Mouse (Mus musculus) megakaryocyte-erythroid progenitor cell, adult 5-6 weeks (primary cell): Measurements from ENCODE around the gene Ly75. TPM values are rescaled to one million over a fixed set of nuclear protein-coding genes. Genes with fewer than 3 reads are reported as not detected.
A peak's percentile ranks its signal among the peaks of the same experiment; 100 is the strongest.

ENCODE experiments used
- ATAC-seq: replicated peaks from 2 replicates; pipeline ENCODE4 v1.8.0; 2016; ENCODE audit warnings: mild to moderate bottlenecking, inconsistent platforms; ENCODE audit not compliant: severe bottlenecking, poor library complexity, low FRiP score, low TSS enrichment
- total RNA-seq, 2 experiments: library from RNA; stranded (forward) in 1 of 2; stranded (reverse) in 1 of 2; fragments of 200-1000, 215-1000 nt in 1 of 2; fragments of >200 nt in 1 of 2; fragmentation: Nextera tagmentation in 1 of 2; gene quantifications; 2 replicates each; pipeline ENCODE4 v1.2.3; 2014 to 2017

The Ly75 gene
- total RNA-seq (2014; fragmentation: Nextera tagmentation) (0.55 and 1.4 TPM in 2 replicates), total RNA-seq (2017) (0.80 and 2.4 TPM in 2 replicates)

DNA sequence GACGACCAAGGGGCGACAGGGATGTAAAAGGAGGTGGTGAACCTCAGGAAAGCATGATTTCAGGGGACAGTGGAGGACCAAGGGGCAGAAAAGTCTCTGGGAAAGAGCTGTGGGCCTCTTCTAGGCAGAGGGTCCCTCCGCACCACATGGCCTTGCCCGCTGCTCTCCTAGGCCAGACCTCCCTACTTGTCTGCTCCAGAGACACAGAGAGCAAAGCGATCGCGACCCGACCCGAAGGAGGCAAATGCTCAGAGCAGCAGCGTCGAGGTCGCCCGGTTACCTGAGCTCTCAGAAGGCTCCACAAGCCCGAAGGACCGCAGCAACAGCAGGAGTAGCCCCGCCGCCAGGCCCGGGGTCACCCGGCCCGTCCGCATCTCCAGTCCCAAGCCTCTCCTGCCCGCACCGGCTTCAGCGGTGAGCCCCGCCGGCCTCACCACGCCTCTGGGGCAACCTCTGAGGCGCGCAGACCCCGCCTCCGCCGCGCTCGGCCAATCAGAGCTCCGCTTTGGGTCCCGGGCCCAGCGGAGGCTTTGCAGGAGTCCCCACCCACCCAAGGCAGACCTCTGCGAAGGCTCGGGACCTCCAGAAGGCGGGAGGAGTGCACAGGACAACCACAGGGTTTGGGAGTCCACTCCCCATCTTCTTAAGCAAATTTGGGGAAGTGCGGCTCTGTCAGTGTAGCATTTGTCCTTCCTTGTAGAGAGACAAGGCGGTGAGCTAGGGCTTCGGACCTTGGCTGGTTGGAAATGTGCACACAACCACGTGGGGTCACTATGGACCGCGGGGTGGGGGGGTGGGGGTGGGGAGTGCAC lies at the start of gene Ly75:
TSS of gene Ly75 (minus strand) at position 446 of the 812 bp plus-strand sequence.
- peak; percentile 99 for ATAC-seq

DNA sequence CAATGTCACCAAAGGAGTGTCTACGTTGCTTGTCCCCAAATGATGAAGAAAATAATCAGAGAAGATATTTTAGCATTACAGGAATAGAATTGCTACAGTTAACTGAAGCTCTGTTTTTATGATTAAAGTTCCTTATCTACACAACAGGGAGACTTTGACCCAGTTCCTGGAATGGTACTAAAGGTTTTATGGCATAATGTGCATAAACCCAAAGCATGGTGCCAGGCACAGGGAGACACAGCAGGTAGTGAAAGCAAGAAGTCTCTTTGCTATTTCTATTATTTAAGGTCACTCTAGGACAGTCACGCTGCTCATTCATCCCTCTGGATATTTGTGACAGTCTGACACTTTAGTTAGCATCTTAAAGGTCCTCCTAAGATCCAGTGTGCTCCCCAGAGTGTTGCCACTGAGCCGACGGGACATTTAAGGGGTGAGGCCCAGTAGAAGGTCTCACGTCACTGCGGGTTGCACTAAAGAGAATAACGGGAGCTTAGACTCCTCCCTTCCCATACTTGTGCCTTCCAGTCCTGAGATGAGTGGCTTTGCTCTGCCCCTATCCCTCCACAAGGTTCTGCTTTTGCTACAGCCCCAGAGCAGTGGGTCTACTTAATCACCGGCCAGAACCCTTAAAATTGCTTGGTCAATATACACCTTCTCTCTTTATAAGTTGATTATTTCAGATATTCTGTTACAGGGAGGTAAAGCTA lies 47.4 kb upstream of the Ly75 start:
- ATAC-seq, result 0 out of 2 replicates have a peak, but pooled peaks have one; percentile 26

DNA sequence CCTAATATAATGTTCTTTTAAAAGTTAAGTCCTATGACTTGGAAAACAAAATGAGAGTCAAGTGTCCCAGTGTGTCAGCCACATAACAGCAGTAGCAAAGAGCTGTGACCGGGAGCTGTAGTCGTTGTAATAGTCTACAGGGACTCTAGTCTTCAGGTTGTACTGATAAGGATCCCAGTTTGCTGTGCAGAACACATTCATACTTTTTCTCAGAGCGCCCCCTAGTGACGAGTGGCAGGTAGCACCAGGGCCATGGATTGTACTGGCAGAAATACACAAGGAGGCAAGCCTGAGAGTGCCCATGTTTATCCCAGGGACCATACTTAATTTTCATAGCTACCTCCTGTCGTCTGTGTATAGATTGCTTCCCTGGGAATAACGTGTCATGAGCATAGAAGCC lies 35.0 kb upstream of the Ly75 start:
- peak; percentile 99 for ATAC-seq

DNA sequence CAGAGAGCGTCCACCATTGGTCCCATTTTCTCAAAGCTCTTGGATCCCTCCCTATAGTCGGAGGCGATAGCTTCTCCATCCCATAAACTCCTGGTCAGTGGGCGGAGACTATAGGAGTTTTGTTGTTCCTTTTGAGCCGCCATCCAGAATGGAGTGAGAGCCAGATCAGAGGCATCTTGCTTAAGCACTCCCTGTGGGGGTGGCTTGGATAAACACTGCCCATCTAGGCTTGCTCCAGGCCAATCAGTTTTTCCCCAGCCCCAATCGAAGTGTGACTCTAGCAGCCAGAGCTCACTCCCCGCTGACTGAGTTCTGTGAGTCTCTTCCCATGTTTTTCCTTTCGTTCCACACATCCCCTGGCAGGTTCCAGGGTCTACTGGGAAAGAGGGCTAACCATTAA lies 31.2 kb upstream of the Ly75 start:
- no peak for ATAC-seq

DNA sequence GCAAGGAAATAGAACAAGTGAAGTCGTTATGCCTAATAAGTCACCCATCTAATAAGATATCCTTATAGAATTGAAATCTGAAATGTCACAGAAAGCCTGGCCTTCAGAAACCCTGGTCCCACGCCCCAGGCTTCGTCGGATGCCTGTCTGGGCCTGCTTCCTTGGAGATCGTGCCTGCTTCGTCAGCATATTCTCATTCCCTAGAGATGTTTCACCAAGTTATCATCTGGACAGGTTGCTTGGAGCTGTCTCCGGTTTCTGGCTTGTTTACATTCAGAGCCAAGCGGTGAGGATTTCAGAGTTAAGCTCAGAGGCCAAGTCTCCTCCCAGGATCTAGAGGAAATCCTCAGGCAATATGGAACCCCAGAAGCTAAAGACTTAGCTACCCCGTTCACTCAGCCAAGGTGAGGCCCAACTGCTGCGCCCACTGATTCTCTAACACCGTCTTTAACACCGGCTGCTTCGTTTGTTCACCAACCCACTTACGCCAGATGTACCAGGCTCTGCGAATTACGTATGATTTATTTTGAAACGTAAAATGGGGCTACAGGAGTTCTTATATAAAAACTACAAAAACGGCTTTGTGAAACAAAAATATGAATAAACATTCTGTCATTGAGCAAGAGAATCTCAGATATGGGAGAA lies 30.0 kb upstream of the Ly75 start:
- ATAC-seq, result no peak

DNA sequence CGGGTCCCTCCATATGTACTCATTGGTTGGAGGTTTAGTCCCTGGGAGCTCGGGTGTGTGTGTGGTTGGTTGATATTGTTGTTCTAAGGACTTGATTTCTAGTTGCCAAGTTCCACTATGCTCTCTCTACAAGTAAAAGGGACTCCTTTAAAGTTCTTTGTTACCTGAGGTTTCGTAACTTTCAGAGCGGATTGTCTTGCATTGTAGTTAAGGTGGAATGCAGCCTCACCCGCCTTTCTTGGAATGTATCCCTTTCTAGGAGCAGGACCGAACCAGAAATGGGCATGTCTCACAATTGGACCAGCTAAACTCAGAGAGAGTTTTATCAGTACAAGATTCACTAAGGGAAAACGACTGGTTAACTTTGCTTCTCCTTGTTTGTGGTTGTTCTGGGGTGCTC lies 28.1 kb upstream of the Ly75 start:
- no peak for ATAC-seq

DNA sequence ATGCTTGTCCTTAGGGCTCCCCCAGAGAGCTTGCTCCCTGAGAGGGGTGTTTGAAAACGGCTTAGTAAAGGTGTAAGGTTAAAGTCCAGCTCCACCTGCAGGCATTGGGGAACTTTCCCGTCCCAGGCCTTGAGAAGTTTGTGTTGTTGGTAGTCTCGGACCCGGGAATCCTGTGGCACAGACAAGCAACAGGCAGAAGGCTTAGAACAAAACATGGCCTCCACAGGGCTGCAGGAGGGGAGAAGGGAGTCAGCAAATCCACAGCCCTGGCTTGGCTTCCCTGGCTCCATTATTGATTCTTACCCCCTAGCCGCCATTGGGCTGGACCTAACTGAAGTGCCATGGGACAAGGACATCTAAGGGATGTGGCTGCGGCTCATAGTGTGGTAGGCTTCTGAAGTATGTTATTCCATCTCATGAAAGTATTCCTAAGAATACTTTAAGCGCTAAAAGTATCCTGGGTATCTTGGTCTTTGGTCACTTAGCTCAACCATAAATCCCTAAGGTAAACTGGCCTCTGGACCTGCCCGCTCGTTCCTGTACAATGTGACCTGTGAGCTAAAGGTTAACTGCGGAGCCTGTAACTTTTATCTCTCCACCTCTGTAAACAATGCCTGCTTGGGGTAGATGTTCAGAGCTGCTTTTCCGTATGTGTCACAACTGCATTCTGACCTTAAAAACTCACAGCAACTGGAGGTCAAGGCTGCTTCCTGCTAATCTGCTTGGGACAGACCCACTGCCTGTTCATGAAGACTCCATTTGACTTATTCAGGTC lies 27.1 kb upstream of the Ly75 start:
- no peak for ATAC-seq

DNA sequence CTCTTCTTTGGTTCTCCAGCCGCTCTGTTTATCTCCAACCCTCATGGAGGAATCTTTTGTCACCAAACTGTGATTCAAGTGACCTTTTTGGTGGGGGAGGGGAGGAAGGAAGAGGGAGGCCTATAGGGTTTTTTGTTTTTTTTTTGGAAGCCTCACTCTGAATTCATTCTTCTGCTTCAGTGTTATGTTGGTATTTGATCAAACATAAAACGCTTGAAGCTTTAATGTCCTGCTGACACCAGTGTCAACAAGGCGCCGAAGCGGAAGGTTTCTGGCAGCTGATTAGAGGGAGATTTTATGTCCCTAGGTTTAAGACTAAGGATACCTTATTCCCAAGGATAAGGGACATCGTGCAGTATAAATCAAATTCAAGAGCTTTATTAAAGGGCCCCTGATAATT lies 26.1 kb upstream of the Ly75 start:
- no peak for ATAC-seq

DNA sequence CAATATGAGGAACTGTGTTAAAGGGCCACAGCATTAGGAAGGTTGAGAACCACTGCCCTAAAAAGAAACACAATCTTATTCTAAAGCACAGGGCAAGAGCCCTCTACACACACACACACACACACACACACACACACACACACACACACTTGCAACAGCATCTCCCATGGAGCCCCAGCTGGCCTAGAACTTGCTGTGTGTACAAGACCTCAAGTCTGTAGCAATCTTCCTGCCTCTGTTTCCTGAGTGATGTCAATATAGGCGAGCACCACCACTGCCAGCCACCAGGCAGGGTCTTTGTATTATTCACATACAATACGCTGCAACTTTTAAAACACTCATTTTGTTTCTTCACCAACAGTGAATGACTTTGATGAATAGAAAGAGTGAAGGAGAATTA lies 24.3 kb upstream of the Ly75 start:
- no peak for ATAC-seq

DNA sequence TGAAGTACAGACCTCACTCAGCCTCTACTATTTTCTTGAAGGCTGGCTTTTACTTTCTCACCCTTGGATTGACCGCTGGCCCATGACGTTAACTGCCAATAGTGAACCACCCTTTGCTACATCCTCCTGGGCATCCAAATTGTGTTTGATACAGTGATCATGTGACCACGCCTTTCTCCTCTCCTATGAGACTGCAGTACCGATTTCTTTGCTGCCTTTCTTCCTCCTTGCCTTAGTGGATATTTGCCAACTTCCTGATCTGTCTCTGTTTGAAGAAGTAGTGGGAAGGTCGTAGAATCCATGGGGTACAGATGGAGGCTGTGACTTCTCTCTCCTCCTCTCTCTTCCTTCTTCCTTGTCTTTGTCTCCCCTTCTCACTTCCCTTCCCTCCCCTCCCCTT lies 22.3 kb upstream of the Ly75 start:
- no peak for ATAC-seq

DNA sequence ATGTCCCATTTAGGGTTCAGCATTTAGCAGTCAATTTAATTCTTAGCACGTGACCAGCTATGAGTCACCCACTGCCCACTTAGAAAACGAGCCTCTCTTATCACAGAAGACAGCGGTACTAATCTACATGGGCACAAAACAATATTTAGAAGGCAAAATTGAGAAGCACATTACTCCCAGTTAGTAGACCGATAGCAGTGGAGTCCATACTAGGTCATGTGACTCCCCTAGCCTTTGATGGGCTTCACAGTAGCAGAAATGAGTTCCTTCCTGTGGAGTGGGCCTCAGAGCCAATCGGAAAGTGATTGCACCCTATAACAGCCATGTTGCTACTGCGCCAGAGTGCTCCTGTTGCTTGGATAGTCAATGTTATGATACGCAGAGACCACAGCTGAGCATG lies 21.7 kb upstream of the Ly75 start:
- no peak for ATAC-seq

DNA sequence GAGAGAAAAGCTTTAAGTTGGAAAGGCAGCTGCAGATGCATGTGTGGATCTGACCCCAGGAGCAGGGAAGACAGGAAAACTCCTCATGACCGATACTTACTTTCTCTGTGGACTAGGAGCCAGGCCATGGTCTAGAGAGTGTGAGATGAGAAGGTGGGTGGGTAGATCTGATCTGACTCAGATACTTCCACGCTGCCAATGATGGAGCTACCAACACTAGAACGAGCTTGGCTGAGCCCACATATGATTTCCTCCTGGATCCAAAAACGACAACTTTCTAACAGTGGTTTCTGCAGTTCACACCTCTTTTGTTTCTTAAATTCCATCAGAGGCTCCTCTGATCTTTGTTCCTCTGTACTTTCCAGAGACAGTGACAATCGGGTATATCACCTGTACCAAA lies 18.6 kb upstream of the Ly75 start:
- no peak for ATAC-seq

DNA sequence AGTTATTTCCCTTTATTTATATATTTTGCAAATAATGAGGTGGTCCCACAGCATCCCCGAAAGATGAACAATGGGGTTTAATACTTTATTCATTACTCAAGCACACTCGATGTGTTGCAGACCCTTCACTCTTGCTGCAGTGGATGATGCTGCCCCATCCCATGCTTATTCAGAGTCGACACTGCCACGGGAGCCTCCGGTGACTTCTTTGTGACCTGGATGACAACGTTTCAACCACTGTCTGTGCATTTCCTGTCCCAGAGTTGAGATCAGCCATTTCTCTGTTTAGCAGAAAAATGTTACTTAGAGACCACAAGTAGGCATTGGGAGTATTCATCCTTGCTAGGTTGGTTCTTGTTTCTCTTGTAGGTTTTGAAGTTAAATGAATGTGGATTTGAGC lies 10.7 kb upstream of the Ly75 start:
- no peak for ATAC-seq

DNA sequence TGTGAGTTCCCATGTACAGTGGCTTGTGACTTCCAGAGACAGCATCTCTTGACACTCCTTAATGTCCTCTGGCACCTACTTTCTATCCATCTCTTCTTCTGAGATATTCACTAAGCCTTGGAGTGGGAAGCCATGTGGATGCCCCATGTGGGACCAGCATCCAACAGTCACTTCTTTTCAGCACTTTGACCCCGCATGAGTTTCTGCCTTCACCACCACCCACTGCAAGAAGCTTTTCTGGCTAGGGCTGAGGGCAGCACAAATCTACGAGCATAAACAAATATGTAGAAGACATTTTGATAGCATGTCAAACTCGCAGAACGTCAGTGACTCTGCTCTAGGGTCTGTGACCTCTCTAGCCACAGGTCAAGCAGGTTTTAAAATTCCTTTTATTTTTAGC lies 9.2 kb upstream of the Ly75 start:
- ATAC-seq, result no peak

DNA sequence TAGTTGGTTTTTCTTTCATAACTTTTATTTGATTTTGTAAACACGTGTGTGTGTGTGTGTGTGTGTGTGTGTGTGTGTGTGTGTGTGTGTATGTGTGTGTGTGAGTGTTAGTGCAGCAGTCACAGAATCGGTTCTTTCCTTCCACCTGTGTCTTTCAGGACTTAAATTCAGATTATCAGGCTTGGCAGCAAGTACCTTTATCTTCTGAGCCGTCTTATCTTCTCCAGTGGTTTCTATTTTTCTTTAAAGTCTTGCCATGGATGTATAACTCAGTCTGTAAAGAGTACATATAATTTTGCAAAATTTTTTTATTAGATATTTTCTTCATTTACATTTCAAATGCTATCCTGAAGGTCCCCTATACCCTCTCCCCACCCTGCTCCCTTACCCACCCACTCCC lies 4.3 kb upstream of the Ly75 start:
- ATAC-seq, result no peak

DNA sequence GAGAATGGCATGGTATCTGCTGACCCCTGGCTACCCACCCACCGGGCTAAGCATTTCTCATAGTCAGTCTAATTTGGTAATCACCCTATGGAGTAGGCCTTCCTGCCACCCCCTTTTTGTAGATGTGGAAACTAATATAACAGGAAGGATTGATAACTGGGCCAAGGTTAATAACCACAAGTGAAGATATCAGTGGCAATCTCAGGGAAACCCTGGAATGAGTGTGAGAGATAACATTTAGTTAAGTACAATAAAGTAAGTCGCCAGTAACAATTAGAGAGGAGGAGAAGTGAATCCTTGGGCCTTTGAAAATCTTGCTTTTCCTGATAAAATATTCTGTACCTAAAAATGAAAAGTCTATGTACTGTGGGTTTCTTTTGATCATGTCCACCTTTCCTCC lies 3.7 kb upstream of the Ly75 start:
- no peak for ATAC-seq

DNA sequence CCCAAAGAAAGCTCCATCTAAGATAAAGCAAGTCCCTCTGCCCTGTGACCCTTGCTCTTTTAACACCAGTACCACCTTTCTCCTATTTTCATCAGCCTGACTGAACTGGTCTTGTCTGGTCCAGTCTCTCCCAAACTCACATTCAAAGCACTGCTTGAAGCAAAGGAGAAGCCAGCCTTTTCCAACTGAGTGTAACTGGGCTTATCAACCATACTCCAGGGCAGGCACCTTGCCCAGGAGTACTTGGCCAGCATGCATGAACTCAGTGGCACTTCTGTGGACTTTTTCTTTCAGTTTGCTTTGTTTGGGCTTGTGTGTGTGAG lies 1.6 kb upstream of the Ly75 start:
- peak; percentile 29; the same call in 1 of the 2 replicates for ATAC-seq

DNA sequence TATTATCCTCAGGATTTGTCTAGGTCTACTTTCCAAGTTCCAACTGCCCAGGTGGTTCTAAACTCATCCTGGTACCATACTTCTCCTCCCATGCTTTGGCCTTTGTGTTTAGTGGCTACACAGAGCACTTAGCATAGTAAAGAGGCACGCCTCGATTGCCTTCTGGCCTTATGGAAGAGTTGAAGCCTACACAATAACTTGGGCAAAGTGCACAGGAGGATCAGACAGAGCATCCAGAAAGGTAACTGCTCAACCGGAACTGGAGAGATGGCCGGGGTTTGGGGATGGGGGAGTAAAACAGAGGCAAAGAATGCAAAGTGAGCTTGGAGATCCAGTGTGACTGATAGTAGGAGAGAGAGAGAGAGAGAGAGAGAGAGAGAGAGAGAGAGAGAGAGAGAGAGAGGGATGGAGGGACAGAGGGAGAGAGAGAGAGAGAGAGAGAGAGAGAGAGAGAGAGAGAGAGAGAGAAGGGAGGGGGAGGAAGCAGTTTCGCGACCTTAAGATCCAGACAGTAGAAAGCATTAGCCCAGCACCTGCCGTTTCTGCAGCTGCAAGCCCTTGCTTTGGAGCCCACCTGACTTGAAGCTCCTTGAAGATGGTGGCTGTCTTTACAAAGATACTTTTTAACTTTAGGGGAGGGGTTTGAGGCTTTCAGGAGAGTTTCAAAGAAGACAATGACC lies 1.1 kb upstream of the Ly75 start:
- ATAC-seq, result no peak

DNA sequence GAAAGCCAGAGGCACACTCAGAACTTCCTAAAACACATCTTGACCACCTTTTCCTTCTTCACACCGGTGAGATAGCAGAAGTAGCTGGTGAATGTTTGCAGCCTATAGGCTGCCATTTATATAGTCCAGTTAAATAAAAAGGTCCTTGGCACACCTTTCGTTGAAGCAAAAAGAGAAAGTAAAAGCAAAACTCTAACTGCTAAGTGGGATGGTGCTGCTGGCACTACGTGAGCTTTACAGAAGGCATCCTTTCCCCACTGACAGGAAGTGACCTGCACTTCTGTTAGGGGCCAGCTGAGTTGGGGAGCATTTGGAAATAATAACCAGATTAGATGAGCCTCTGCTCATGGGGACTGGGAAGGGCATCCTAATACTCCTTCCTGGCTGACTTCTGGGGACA lies 757 bp downstream of the Ly75 start:
- no peak for ATAC-seq
